Mouse (Mus musculus) embryonic facial prominence, embryonic 15.5 days (tissue): ENCODE measurements around the gene Zfp599. TPM values are rescaled to one million over a fixed set of nuclear protein-coding genes. Genes with fewer than 3 reads are reported as not detected.
A peak's percentile ranks its signal among the peaks of the same experiment; 100 is the strongest.
"Not testable (repeated sequence)": the region's sequence is repeated elsewhere in the genome, so short reads cannot be mapped to it uniquely, and the experiment has no call there.

Experiments used
- ATAC-seq: fragments of 200-750 bp; cut with Nextera tagmentation; 2 replicates; pipeline ENCODE4 v1.8.0; 2017; ENCODE audit warnings: low read depth, moderate TSS enrichment; ENCODE audit not compliant: insufficient number of reproducible peaks, low FRiP score, low TSS enrichment
- H3K27ac ChIP-seq: fragments of 300-500 bp; sonication (generic); replicated peaks from 2 replicates; pipeline ENCODE4 v1.5.1; 2015; ENCODE audit warnings: mild to moderate bottlenecking, inconsistent platforms
- H3K27me3 ChIP-seq: fragments of 300-500 bp; sonication (generic); 2 replicates; pipeline ENCODE4 v1.6.1; 2015; ENCODE audit warnings: inconsistent platforms
- H3K36me3 ChIP-seq: fragments of 300-500 bp; sonication (generic); 2 replicates; pipeline ENCODE4 v1.6.1; 2015; ENCODE audit warnings: mild to moderate bottlenecking, inconsistent platforms
- H3K4me1 ChIP-seq: fragments of 300-500 bp; sonication (generic); 2 replicates; pipeline ENCODE4 v1.6.1; 2015; ENCODE audit warnings: inconsistent platforms
- H3K4me2 ChIP-seq: fragments of 300-500 bp; sonication (generic); replicated peaks from 2 replicates; pipeline ENCODE4 v1.6.1; 2015; ENCODE audit warnings: mild to moderate bottlenecking, inconsistent platforms
- H3K4me3 ChIP-seq: fragments of 300-500 bp; sonication (generic); replicated peaks from 2 replicates; pipeline ENCODE4 v1.5.1; 2015; ENCODE audit warnings: mild to moderate bottlenecking, inconsistent platforms
- H3K9ac ChIP-seq: fragments of 300-500 bp; sonication (generic); 2 replicates; pipeline ENCODE4 v1.6.1; 2015; ENCODE audit warnings: inconsistent platforms
- H3K9me3 ChIP-seq: fragments of 300-500 bp; sonication (generic); replicated peaks from 2 replicates; pipeline ENCODE4 v1.6.1; 2016; ENCODE audit warnings: inconsistent platforms
- WGBS: fragments of 180-500 bp; shearing (Covaris S2); methylation state at CpG from one replicate; pipeline ENCODE4 v1.1.7; 2015; 5-methylcytosine and 5-hydroxymethylcytosine counted together
- polyA plus RNA-seq: library from polyadenylated mRNA; unstranded; fragments of >200 nt; fragmentation: Nextera tagmentation; extraction: Ambion mirVana; gene quantifications from 2 replicates; pipeline ENCODE4 v1.2.1, GENCODE M21; 2015

Zfp599 gene
- polyA plus RNA-seq, 1 experiment from 2014 or later: 4.1 TPM

GRCm38 (mm10) chr9:22256579-22256978 is 3.1 kb downstream of the Zfp599 start:
- WGBS: 92% methylated on average over 4 of the region's 4 CpGs
- no peak for ATAC-seq
- no peak overlapping the region for H3K4me3 ChIP-seq
- H3K9ac ChIP-seq: no peak overlapping the region
- H3K4me1 ChIP-seq: 0 out of 2 replicates have a peak, but pooled peaks cover 5% of the 10 kb centered on the region
- H3K27me3 ChIP-seq: no peaks in the 10 kb centered on the region
- peaks cover 6% of the 10 kb centered on the region; the same call in 1 of the 2 replicates for H3K9me3 ChIP-seq
- H3K4me2 ChIP-seq: no peak overlapping the region
- no peak overlapping the region for H3K27ac ChIP-seq
- peaks cover 39% of the 10 kb centered on the region for H3K36me3 ChIP-seq

GRCm38 (mm10) chr9:22244242-22244641 is 15.5 kb downstream of the Zfp599 start:
- H3K36me3 ChIP-seq: peaks cover 89% of the 10 kb centered on the region
- H3K27me3 ChIP-seq: no peaks in the 10 kb centered on the region
- H3K4me2 ChIP-seq: no peak overlapping the region
- no peak overlapping the region for H3K27ac ChIP-seq
- no peak for ATAC-seq
- 86% methylated on average over 2 of the region's 2 CpGs for WGBS
- H3K9ac ChIP-seq: no peak overlapping the region
- H3K4me3 ChIP-seq: no peak overlapping the region
- no peaks in the 10 kb centered on the region for H3K4me1 ChIP-seq
- H3K9me3 ChIP-seq: peaks cover 27% of the 10 kb centered on the region

GRCm38 (mm10) chr9:22240001-22240400 is 19.7 kb downstream of the Zfp599 start:
- Histone ChIP-seq H3K9me3 (peaks cover 8% of the 10 kb centered on the region; the same call in 1 of the 2 replicates), H3K27ac (no peak overlapping the region), H3K36me3 (peaks cover 88% of the 10 kb centered on the region), H3K4me1 (no peaks in the 10 kb centered on the region), H3K9ac (no peak overlapping the region), H3K27me3 (no peaks in the 10 kb centered on the region), H3K4me2 (no peak overlapping the region), H3K4me3 (no peak overlapping the region)
- no peak for ATAC-seq
- WGBS: 94% methylated on average over 4 of the region's 4 CpGs

GRCm38 (mm10) chr9:22230556-22230955 is 29.1 kb downstream of the Zfp599 start:
- Histone ChIP-seq H3K9ac (no peak overlapping the region), H3K9me3 (no peaks in the 10 kb centered on the region)

GRCm38 (mm10) chr9:22230061-22230460 is 29.6 kb downstream of the Zfp599 start:
- no peak for ATAC-seq
- Histone ChIP-seq H3K36me3 (peaks cover 3% of the 10 kb centered on the region; the same call in 1 of the 2 replicates), H3K9ac (no peak overlapping the region), H3K4me2 (no peak overlapping the region), H3K9me3 (no peaks in the 10 kb centered on the region), H3K4me1 (0 out of 2 replicates have a peak, but pooled peaks cover 4% of the 10 kb centered on the region), H3K27ac (no peak overlapping the region), H3K27me3 (no peaks in the 10 kb centered on the region), H3K4me3 (no peak overlapping the region)
- 94% methylated on average over 3 of the region's 3 CpGs for WGBS

More at GRCm38 (mm10) chr9:22230556-22230955, 29.1 kb downstream of the Zfp599 start:
- H3K4me1 ChIP-seq: 0 out of 2 replicates have a peak, but pooled peaks cover 4% of the 10 kb centered on the region
- H3K4me3 ChIP-seq: no peak overlapping the region
- no peaks in the 10 kb centered on the region for H3K27me3 ChIP-seq
- H3K27ac ChIP-seq: no peak overlapping the region
- H3K36me3 ChIP-seq: peaks cover 8% of the 10 kb centered on the region; the same call in 1 of the 2 replicates
- no peak for ATAC-seq
- no peak overlapping the region for H3K4me2 ChIP-seq

GRCm38 (mm10) chr9:22229386-22230026 is 30.2 kb downstream of the Zfp599 start:
- Histone ChIP-seq H3K4me3 (no peak overlapping the region), H3K9ac (no peak overlapping the region), H3K36me3 (no peaks in the 10 kb centered on the region), H3K27ac (no peak overlapping the region), H3K9me3 (no peaks in the 10 kb centered on the region), H3K4me1 (0 out of 2 replicates have a peak, but pooled peaks cover 4% of the 10 kb centered on the region), H3K4me2 (no peak overlapping the region), H3K27me3 (no peaks in the 10 kb centered on the region)
- WGBS: 96% methylated on average over 7 of the region's 7 CpGs
- ATAC-seq: no peak

- no peak for ATAC-seq
- no peaks in the 10 kb centered on the region for H3K27me3 ChIP-seq
- no peaks in the 10 kb centered on the region for H3K9me3 ChIP-seq
- no peak overlapping the region for H3K27ac ChIP-seq
- H3K4me2 ChIP-seq: no peak overlapping the region
- 90% methylated on average over 15 of the region's 15 CpGs for WGBS
- H3K4me1 ChIP-seq: 0 out of 2 replicates have a peak, but pooled peaks cover 4% of the 10 kb centered on the region
- H3K4me3 ChIP-seq: no peak overlapping the region
- no peak overlapping the region for H3K9ac ChIP-seq
- no peaks in the 10 kb centered on the region for H3K36me3 ChIP-seq
Observed at GRCm38 (mm10) chr9:22226846-22227245, 32.8 kb downstream of the Zfp599 start.

GRCm38 (mm10) chr9:22226389-22226673 is 33.4 kb downstream of the Zfp599 start:
- H3K9me3 ChIP-seq, H3K27me3 ChIP-seq, H3K4me1 ChIP-seq, ATAC-seq, H3K36me3 ChIP-seq: not testable (repeated sequence)
- Histone ChIP-seq H3K4me3 (peak overlapping the region; percentile 86), H3K4me2 (peak overlapping the region; percentile 64), H3K27ac (0 out of 2 replicates have a peak overlapping the region, but pooled peaks have one; percentile 95), H3K9ac (peak overlapping the region; percentile 74; the same call in 1 of the 2 replicates)
- WGBS: 68% methylated on average over 7 of the region's 7 CpGs

GRCm38 (mm10) chr9:22225581-22226388 is 33.9 kb downstream of the Zfp599 start, which contains the start of gene Zfp809:
Gene Zfp809 (plus strand): TSS chr9:22225714.
- WGBS: under 1% methylated on average over 35 of the region's 35 CpGs
- peak; percentile 96 for ATAC-seq
- Histone ChIP-seq H3K9me3 (no peaks in the 10 kb centered on the region), H3K27ac (peak within 1 kb of the TSS; percentile 95), H3K27me3 (no peaks in the 10 kb centered on the region), H3K4me1 (0 out of 2 replicates have a peak, but pooled peaks cover 4% of the 10 kb centered on the region), H3K9ac (peak within 1 kb of the TSS; percentile 74), H3K36me3 (no peaks in the 10 kb centered on the region), H3K4me3 (peak within 1 kb of the TSS; percentile 86), H3K4me2 (peak within 1 kb of the TSS; percentile 64)

- Histone ChIP-seq H3K9ac (peak overlapping the region; percentile 9; the same call in 1 of the 2 replicates), H3K9me3 (no peaks in the 10 kb centered on the region), H3K4me1 (0 out of 2 replicates have a peak, but pooled peaks cover 4% of the 10 kb centered on the region), H3K27ac (peak overlapping the region; percentile 95; the same call in 1 of the 2 replicates), H3K27me3 (no peaks in the 10 kb centered on the region), H3K4me2 (peak overlapping the region; percentile 64), H3K4me3 (peak overlapping the region; percentile 86), H3K36me3 (no peaks in the 10 kb centered on the region)
- 19% methylated on average over 17 of the region's 17 CpGs for WGBS
- no peak for ATAC-seq
Observed at GRCm38 (mm10) chr9:22224536-22225503, 34.9 kb downstream of the Zfp599 start.
